Mouse (Mus musculus): ENCODE results near the gene Slamf8. TPM values are rescaled to one million over a fixed set of nuclear protein-coding genes. Genes with fewer than 3 reads are reported as not detected.

Slamf8 gene
- 0.56 TPM for total RNA-seq (2023)

DNA sequence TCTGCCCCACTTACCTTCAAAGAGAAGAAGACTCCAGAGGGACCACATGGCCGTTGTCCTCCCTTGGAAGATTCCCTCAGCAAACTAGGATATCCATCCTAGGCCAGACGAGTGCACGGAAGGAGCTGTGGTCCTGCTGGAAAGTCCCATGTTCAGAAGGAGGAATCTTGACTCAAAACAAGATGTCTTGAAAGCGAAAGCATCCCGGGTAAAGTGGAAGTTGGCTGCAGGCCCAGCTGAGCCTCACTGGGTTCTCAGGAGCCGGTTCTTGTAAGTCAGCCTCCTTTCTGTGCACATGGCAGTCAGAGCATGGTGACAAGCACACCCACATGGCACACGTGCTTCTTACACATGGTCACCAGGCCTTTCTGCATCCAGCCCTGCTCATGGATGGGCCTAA, at the start of gene Slamf8:
Slamf8 (minus strand) TSS at position 184 of the 400 bp plus-strand sequence.

DNA sequence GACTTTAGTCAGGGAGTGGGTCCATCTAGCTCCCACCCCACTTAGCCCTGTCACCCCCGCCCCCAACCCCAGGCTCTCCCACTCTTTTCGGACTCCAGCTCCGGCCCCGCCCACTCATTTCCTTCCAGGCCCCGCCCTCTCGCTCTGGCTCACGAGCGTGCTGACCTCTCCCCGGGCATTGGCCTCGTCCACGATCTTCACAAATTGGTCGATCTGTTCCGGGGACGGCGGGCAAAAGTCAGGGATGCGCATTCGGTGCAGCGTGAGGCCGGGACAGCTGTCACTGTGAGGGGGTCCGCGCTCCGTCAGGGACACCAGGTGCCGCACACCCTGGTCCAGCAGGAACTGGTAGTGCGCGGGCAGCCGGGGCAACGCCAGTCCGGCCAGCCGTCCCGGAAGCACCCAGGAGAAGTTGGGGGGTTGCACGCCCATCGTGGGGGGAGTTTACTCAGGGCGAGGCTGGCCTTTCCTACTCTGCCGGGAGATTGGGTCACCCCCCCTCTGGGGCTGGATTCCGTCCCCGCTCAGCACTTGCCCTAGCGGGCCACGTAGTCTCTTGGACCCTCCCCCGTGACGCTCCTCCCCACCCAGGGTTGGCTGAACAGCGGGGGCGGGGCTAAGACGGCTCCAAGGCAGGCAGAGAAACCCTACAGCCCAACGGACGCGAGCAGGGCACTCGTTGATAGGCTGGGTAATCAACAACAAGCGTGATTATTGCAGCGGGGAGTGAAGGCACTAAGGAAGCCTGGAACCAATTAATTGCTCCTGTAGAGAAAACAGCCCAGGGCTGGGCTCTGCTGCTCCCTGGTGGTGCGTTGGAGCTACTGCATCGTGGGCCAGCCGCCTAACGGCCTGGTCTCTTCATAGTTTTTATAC, 42.3 kb upstream of the Slamf8 start, which contains the start of gene Dusp23:
Dusp23 (minus strand) TSS at position 512 of the 876 bp plus-strand sequence.

DNA sequence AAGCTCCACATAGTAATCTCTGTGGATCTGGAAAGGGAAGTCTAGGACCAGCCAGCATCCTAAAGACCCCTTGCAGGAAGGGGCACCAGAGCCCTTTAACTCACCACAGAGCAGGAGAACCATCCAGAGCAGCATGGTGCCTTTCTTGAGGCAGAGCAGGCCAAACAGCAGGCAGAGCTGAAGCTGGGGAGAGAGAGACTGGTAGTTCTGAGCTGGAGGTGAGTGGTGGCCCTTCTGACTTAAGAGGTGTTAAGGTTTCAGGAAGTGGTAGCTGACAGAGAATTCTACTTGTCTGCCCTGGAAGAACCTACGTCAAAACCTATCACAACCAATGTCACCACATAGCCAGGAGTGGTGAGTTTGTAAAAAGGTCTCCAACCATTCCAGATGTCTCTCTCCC, 12.0 kb upstream of the Slamf8 start, which contains the start of gene Fcrl6:
Fcrl6 (minus strand) TSS at position 226 of the 400 bp plus-strand sequence.

DNA sequence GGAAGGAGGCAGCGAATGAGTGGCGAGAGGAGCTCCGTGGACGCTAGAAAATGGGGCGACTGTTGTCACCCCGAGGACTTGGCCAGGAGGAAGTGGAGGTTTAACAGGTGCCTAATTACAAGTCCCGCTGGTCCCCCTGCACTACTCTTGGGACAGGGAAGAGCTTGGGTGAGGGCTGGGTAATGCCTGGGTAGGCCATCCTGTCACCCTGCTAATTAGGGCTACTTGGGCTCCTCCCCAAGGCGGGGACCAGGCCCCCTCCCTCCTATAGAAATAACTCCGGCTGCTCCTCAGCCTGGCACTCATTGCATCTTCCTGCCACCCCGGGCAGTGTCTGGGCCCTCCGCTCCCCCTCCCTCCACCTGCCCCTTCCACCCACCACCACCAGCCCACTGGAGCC, 34.7 kb downstream of the Slamf8 start, which contains the start of gene Vsig8:
Vsig8 (plus strand) TSS at position 301 of the 400 bp plus-strand sequence.

Other genes starting within 250 kb of the Slamf8 start
- 1.5 TPM for gene Kcnj10, start 249.4 kb downstream of the Slamf8 start, total RNA-seq (2023)
- 29.3 TPM for gene Pigm, start 214.0 kb downstream of the Slamf8 start, total RNA-seq (2023)
- 0.59 TPM for gene Slamf9, start 115.2 kb downstream of the Slamf8 start, total RNA-seq (2023)
- 1.3 TPM for gene Igsf9, start 108.8 kb downstream of the Slamf8 start, total RNA-seq (2023)
- 182 TPM for gene Tagln2, start 90.5 kb downstream of the Slamf8 start, total RNA-seq (2023)
- 0.47 TPM for gene Cfap45, start 69.8 kb downstream of the Slamf8 start, total RNA-seq (2023)
- not detected for gene Vsig8, start 34.6 kb downstream of the Slamf8 start, total RNA-seq (2023)
- gene Fcrl6, start 12.0 kb upstream of the Slamf8 start, total RNA-seq (2023) = not detected
- gene Dusp23, start 42.4 kb upstream of the Slamf8 start, total RNA-seq (2023) = 0.94 TPM
- not detected for gene Crp, start 107.5 kb upstream of the Slamf8 start, total RNA-seq (2023)

Data from CD4-positive naive resting alpha-beta T cell, adult 76 days (primary cell).